Mouse (Mus musculus) adrenal gland, postnatal 14 days (tissue): ENCODE measurements around the gene Gm10775. TPM values are rescaled to one million over a fixed set of nuclear protein-coding genes. Genes with fewer than 3 reads are reported as not detected.
A peak's percentile ranks its signal among the peaks of the same experiment; 100 is the strongest.

Experiments used
- DNase-seq: peaks from one replicate; pipeline ENCODE4 v3.0.0; 2021; ENCODE audit warnings: mixed read lengths
- long read RNA-seq, 2 experiments: library from polyadenylated mRNA; stranded (forward); transcript quantifications; one replicate each; pipeline ENCODE4 v2.0.0; 2021
- total RNA-seq: library from RNA; stranded (reverse); gene quantifications from 2 replicates; pipeline ENCODE4 v1.2.3, GENCODE M21; 2021

Gene Gm10775
- total RNA-seq = not detected in 2 replicates
- long read RNA-seq, experiment 1 = 0 reads
- long read RNA-seq, experiment 2 = 0 reads

DNA sequence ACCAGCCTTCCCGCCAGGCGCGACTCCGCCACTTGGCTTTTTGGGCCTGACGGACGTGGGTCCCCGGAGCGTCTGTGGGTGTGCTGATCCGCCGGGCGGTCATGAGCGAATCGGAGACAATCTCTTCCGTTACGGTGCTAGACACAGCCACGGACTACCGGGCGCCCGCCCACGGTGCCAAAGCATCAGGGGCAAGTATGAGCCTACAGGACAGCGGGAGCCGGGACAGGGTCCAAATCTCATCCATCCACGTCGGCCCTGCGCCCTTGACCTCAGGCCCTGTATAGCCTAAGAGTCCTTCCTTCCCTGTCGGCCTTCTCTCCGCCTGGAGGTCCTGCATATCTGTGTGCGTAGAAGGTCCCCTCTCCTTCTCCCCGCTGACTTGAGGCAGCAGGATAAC is at the start of gene Gm10775:
Gene Gm10775 (plus strand): TSS at position 301 of the 400 bp plus-strand sequence.
- DNase-seq = no peak

DNA sequence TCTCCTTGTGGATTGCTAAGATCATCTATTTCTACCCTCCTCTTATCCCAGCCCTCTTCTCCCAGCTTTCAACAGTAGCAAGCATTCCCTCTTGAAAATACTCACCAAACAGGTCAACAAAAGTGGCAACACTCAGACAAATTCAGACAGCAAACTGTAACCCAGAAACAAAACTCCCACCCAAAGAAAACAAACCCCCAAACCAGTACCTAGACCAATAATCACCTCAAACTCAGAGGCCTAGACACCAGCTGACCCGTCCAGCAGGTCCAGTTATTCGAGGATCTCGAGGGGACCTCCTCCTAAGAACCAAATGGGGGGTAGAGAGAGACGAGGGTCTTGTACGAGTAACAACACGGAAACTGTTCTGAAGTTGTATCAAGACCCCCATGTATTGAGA is 33.4 kb upstream of the Gm10775 start:
- DNase-seq = no peak

DNA sequence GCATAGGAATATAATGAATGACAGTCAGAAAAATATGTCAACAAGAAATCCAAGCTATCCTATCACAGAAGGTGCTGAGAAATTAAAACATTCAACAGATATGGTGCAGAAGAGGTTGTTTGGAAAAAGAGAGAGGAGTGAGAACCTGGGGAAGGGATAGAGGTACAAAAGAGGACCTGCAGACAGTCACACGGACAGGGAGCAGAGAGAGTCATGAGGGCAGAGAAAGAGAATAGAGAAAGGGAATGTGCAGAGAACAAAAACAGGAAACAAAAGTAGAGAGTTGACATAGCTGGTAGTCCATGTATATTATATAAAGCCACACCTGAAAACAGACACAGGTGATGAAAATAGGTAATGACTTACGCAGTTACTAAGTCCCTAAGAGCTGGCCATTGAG is 32.7 kb upstream of the Gm10775 start:
- no peak for DNase-seq

DNA sequence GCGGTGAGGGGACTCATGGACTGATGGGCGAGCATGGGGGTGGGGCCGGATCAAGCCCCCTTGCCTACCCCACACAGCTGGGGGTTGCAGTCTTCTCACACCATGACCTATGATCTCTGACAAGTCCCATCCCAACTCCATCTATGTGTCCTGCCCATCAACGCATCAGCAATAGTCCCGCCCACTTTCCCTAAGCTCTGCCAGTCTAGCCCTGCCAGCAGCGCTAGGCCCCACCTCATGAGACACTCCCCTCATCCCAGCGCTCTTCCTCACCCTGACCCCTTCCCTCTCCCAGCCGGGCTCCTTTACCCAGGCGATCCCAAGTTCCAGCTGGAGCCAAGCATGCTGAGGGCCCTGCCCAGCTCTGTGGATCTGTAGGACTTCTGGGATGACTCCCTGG is 22.1 kb upstream of the Gm10775 start:
- DNase-seq = no peak

DNA sequence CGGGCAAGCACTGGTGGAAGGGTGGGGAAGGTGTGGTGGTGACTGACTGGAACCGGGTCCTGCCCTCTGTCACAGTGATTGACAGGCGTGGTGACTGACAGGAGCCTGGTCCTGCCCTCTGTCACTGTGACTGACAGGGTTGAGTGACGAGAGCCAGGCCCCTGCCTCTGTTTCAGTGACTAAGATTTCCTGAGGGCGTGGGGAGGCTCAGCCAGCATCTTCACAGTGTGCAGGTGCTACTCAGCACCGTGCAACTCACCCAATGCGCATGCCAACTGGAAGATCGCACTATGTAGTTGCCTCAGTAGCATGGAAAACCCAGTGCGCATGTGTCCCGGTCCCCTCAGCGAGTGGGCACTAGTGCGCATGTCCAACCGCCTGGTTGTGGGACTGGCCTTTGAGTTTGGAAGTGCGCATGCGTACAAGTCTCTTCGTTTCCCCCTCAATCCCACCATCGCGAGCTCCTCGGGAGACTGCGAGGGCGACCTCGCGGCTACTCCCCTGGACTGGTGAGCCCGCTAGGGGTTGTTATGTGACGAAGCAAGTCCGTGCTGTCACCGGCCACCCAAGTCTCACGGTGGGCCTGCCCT is 18.7 kb upstream of the Gm10775 start:
- DNase-seq = peak; percentile 98

DNA sequence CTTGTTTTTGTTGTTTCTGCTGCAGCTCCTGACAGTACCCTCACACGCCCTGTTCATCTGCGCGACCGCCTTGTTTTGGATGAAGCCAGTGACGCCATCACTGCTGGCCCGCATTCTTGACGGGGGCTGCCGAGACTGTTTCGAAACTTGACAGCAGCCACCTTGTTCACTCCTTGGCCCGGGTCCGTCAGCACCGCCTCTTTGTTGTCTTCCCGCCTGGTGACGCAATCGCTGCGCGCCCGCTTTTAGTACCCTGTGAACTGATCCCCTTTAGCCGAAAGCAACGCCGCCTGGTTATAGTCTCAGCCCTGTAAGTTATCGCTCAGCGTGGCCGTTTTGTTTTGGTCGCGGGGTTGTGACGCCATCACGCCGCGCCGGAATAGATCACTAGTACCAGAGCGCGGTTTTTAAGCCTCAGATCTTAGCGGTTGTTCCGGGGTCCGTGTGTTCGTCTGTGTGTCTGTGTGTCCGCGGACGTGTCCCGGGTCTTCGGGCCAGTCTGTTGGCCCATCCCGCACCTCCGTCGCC is 18.2 kb upstream of the Gm10775 start:
- peak; percentile 95 for DNase-seq

DNA sequence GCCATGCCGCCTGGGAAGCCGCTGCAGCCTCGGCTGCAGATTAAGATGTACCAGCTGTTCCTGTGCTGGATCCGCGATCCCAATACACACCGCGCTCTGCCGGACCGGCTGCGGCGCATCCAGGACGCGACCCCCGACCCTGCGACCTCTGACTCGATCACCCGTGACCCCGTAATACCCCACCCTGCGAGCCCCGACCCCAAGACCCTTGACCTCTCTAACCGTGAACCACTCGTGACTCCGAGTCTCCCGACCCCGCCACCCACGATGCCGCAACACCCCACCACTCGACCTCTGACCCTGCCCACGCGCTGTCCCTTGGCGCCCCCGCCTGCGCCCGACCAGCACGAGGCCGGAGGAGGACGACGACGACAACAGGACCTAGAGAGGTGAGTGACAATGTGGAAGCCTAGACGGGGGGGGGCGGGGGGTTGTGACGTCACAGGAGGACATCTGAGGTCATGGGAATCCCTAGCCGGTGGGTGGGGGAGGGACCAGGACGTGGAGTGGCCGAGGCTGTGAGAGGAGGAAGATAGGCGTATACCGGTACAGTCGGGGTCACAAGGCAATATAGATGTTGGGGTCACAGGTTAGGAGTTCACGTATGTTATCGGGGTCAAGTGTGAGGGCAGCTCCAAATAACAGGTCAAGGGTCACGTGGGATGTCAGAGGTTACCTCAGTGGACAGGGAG is 17.6 kb upstream of the Gm10775 start:
- DNase-seq = peak; percentile 30

DNA sequence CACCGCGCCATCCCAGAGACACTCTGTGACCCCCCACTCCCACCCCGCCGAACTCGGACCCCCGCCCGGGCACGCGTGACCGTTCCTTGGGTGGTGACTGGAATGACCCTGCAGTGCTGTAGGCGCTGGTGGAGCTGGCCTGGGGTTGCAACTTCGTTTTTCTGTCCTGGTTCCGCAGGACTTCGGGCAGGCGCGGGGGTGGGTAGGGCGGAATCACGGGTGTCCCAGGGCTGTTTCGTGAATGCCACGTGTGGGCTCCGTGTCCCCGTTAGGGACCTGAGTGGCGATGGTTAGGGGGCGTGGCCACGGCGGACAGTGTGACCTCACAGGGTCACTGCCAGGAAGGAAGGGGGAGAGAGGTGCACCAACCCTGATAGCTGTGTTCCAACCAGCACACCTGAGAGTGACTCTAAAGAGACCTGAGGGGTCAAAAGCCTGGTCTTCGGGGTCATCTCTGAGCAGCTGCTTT is 17.0 kb upstream of the Gm10775 start:
- no peak for DNase-seq

DNA sequence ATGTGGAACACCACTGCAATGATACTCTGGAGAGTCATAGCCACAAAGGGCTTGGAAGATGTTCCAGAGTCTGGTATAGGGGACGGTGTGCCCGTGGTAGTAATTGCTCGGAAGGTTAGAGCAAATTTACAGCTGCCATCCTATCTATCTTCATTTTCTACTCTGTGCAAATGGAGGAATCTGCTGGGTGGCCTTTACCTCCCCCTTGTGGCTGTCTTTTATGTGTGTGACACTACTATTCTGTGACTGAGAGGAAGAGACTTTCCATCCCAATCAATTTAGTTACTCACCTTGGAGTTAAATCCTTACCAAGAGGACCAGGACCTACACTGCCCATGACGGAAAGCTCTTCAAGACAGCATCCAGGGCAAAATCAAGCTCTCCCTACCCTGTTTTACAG is 16.1 kb upstream of the Gm10775 start:
- no peak for DNase-seq

DNA sequence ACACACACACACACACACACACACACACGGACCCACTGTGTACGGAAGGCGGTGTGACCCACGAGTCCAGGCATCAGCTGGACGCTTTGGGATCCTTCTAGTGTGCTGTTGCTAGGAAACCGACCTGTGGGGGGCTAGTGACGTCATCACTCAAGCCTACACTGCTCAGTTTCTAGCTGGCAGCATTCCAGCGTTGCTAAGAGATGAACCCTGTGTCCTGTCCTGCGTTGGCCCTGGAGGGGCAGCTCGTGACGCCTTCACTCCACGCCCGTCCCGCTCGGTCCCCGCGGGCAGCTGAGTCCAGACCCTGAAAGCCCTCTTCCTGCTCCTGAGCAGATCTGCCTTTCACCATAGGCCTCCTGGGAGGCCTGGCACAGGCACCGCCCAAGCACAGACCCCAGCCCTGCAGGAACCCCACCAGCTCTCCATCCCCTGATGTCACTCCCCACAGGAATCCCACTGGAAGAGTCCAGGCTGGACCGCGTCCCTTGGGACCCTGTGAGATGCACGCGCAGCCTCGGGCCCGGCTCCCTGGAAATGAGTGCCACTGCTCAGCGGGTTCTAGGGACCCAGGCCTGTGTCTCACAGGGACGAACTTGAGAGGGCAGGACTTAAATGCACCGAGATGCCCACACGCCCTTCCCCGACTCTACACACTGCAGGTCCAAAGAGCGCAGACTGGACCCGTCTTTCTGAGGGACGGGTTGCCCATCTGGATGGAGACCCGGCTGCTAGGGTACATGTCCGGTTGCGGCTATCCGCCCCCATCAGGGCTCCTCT is 974 bp upstream of the Gm10775 start:
- peak; percentile 67 for DNase-seq

DNA sequence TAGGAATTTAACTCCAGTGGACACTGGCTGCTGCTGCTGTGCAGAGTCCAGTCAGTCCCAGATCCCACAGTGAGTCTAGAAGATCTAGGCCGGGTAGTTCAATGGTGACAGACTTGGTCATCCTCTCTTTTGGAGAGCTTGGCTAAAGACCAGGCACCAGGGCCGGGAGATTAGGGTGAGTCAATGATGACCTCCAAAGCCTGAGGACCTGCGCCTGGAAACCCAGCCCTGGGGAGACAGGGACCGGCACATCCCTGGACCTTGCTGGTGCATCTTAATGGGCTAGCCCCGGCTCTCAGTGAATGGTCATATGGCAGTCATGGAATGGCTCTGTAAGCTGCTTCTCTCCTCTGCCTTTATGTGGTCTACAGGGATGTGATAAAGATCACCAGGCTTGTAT is 2.7 kb downstream of the Gm10775 start:
- no peak for DNase-seq

DNA sequence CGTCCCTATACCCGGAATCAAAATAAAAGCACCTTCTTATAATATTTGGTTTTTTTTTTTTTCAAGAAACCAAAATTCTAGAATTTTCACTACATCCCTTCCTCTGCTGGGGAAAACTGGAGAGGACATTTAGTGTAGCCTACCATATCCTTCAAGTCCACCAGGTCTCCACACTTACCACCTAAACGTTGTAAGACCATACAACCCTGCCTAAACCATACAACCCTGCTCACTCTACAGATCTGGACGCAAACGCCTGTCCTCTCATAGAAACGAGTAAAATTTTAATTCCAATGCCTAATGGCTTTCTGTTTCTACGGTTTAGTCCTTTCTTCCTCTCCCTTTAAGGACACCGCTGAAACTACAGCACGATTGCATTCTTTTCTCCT is 18.6 kb downstream of the Gm10775 start:
- no peak for DNase-seq

DNA sequence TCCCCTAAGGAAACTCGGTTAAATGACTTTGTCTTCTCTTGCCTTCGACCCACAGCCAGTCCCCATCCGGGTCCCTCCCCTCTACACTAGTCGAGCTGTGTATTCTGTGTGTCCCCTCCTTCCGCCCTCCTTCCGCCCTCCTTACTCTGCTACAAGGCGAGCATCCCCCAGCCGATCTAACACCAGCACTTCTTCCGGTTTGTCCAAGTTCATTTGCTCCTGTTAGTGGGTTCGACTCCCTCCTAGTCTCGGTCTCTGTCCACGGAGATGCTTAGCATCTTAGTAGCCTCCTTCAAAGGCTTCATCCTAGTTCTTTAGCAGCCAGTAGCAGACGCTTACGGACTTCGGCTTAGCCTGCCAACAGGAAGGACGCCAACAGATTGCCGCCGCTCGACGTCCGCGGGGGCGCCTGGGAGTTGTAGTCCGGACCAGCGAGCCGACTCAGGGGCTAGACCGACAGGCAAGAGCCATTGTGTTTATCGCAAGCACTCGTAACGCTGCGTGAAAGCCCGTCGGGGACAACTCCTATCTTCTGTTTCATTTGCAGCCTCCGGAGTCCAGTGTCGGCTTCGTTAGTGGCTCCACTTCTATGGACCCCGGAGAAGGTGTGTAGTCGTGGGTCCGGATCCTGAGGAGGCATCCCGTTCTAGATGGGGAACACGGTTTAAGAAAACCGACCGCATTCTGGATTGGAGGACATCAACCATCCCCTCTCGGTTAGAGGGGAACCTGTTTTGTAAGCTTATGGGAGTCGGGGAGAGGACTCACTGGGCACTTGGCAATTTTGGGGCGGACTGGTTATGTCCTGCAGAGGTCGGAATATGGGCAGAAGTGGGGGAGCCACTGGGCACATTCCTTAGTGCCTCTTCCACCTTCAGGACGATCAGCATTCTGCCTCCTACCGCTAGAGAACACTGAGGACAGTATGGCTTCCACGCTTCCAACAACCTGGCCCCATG is 19.3 kb downstream of the Gm10775 start, which contains the start of gene Zfp369:
Gene Zfp369 (plus strand): TSS at position 432 of the 959 bp plus-strand sequence.
- peak; percentile 97 for DNase-seq

DNA sequence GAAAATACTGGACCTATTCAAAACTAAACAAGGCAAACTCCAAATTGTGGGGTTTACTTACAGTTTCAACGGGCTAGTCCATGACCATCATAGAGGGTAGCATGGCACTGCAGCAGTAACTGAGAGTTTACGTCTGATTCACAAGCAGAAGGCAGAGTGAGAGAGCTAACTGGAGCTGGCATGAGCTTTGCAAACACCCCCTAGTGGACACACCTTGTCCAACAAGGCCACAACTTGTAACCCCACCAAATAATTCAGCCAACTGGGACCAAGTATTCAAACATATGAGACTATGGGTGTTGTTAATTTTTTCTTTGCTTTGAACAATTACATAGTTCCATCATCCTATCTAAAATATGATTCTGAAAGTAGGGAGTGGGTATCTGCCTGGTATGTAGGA is 27.4 kb downstream of the Gm10775 start:
- DNase-seq = no peak

DNA sequence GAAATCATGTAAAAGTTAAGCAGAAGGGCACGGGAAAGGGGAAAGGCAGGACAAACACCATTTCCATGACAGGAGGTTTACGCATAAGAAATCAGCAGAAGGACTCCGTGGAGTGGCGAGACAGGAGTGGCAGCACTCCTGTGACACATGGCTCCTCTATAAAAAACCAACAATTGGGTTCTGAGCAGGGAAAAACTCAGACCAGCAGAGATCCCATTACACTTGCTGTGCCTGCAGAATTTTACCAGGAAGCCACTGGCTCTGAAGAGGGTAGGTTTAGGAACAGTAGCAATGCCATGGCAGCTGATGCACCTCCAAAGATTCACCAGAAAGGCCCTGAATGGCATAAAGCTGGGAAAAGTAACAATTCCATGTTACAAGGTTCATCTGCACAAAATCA is 37.0 kb downstream of the Gm10775 start:
- no peak for DNase-seq

Other genes starting within 250 kb of the Gm10775 start
- gene Spata31d1c, start 226.5 kb upstream of the Gm10775 start, total RNA-seq = not detected in 2 replicates
- not detected in 2 replicates for gene Prss47, start 206.8 kb upstream of the Gm10775 start, total RNA-seq
- gene Mfsd14b, start 146.6 kb upstream of the Gm10775 start, total RNA-seq = 45.5 and 46.9 TPM in 2 replicates
- not detected in 2 replicates for gene Olfr465-ps1, start 121.5 kb upstream of the Gm10775 start, total RNA-seq
- not detected in 2 replicates for gene Olfr466, start 109.3 kb upstream of the Gm10775 start, total RNA-seq
- not detected in 2 replicates for gene Nlrp4f, start 53.6 kb upstream of the Gm10775 start, total RNA-seq
- gene Zfp369, start 19.3 kb downstream of the Gm10775 start, total RNA-seq = 27.9 and 29.9 TPM in 2 replicates